In the genomic region with DNA sequence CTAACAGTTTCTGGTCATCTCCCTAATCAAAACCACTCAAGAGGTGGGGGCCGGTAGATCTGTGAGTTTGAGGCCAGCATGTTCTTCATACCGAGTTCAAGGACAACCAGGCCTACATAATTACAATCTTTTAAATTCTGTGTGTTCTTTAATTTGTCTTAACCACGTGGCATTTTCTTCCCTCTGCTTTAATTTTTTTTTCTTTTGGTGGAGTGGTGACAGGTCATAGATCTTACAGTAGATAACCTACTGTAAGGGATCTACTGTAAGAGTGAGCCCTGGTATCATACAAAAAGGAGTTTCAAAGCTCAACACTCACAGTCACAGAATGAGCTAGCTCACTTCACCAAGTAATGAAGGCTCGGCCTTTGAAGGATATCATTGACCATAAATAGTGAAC, we compare ENCODE assay signal across 26 mouse cellular contexts. TPM values are rescaled to one million over a fixed set of nuclear protein-coding genes. Genes with fewer than 3 reads are reported as not detected.
A peak's percentile ranks its signal among the peaks of the same experiment; 100 is the strongest.
DNase-seq lines count a peak whose midpoint lies in the region; ATAC-seq lines count a peak whose summit lies in the region.
"Had no signal": no experiment of that assay in that cellular context is flagged by ENCODE, and none has a peak within 500 bp of the region (broad histone marks: within the 10 kb centered on the region; RNA-seq: fewer than 3 reads in every experiment).

No protein-coding gene starts in this region.

- no peaks in the 10 kb centered on the region for H3K9me3 ChIP-seq in erythroblast, embryonic 14.5 days (ENCODE audit: control insufficient read depth, low read length)
- no peaks in the 10 kb centered on the region for H3K9me3 ChIP-seq in liver, embryonic 12.5 days (replicated peaks)
- H3K9me3 ChIP-seq in liver, embryonic 11.5 days (ENCODE audit: control insufficient read depth, low read length): no peaks in the 10 kb centered on the region
- H3K9me3 ChIP-seq: embryonic facial prominence, embryonic 12.5 days; hindbrain, embryonic 12.5 days; megakaryocyte, embryonic 14.5 days; midbrain, embryonic 12.5 days; neural tube, embryonic 13.5 days; stomach, embryonic 15.5 days had no signal

- peak overlapping the region; percentile 100 for H3K4me3 ChIP-seq in erythroblast, embryonic 14.5 days (replicated peaks)
- no peak overlapping the region for H3K4me3 ChIP-seq in liver, embryonic 12.5 days
- no peak overlapping the region for H3K4me3 ChIP-seq in liver, embryonic 11.5 days (ENCODE audit: low read depth, low read length)
- H3K4me3 ChIP-seq: embryonic facial prominence, embryonic 12.5 days; hindbrain, embryonic 12.5 days; midbrain, embryonic 12.5 days; myocyte; neural tube, embryonic 13.5 days; stomach, embryonic 15.5 days had no signal

- H3K4me2 ChIP-seq in liver, embryonic 12.5 days: peak overlapping the region; percentile 38
- H3K4me2 ChIP-seq in liver, embryonic 11.5 days: no peak overlapping the region
- H3K4me2 ChIP-seq: embryonic facial prominence, embryonic 12.5 days; hindbrain, embryonic 12.5 days; midbrain, embryonic 12.5 days; neural tube, embryonic 13.5 days; stomach, embryonic 15.5 days had no signal

- H3K36me3 ChIP-seq in erythroblast, embryonic 14.5 days (ENCODE audit: control insufficient read depth): peaks cover 79% of the 10 kb centered on the region
- 0 out of 2 replicates have a peak, but pooled peaks cover 7% of the 10 kb centered on the region for H3K36me3 ChIP-seq in liver, embryonic 12.5 days
- no peaks in the 10 kb centered on the region for H3K36me3 ChIP-seq in liver, embryonic 11.5 days (ENCODE audit: control insufficient read depth, insufficient read depth, low read length)
- H3K36me3 ChIP-seq: embryonic facial prominence, embryonic 12.5 days; hindbrain, embryonic 12.5 days; midbrain, embryonic 12.5 days; neural tube, embryonic 13.5 days; stomach, embryonic 15.5 days had no signal

- ATAC-seq in erythroblast, adult 5-6 weeks (replicated peaks; ENCODE audit: low FRiP score, poor library complexity, severe bottlenecking): no peak
- no peak for ATAC-seq in liver, embryonic 12.5 days
- no peak for ATAC-seq in liver, embryonic 11.5 days (replicated peaks; ENCODE audit: low FRiP score)
- no peak for ATAC-seq in megakaryocyte progenitor cell, adult 5-6 weeks (replicated peaks; ENCODE audit: poor library complexity)
- ATAC-seq: intestine, postnatal 0 days had no signal

- DNase-seq in liver, embryonic 11.5 days (ENCODE audit: low spot score): no peak
- peak; percentile 34 for DNase-seq in induced T-regulatory cell, adult 2 months (ENCODE audit: low read depth)
- peak; percentile 12 for DNase-seq in naive thymus-derived CD4-positive, alpha-beta T cell, adult 2 months (ENCODE audit: low read depth)
- no peak for DNase-seq in ovary, adult 18-20 months (ENCODE audit: low spot score)
- DNase-seq: adrenal gland, adult 2 months; cerebellum, adult 8-10 months; cerebellum, postnatal 36 days; forebrain, postnatal 0 days; gastrocnemius, postnatal 10 days; heart, postnatal 36 days; kidney, postnatal 14 days; layer of hippocampus, adult 9-11 months; lung, postnatal 36 days; right cerebral cortex, postnatal 14 days had no signal

- H3K4me1 ChIP-seq in erythroblast, embryonic 14.5 days (ENCODE audit: control insufficient read depth): peaks cover 75% of the 10 kb centered on the region
- peaks cover 74% of the 10 kb centered on the region for H3K4me1 ChIP-seq in liver, embryonic 12.5 days
- peaks cover 38% of the 10 kb centered on the region for H3K4me1 ChIP-seq in liver, embryonic 11.5 days (replicated peaks; ENCODE audit: control insufficient read depth, insufficient read depth, low read length)
- H3K4me1 ChIP-seq: embryonic facial prominence, embryonic 12.5 days had no signal

- no peak overlapping the region for H3K9ac ChIP-seq in liver, embryonic 12.5 days
- no peak overlapping the region for H3K9ac ChIP-seq in liver, embryonic 11.5 days (ENCODE audit: low read depth, low read length)
- H3K9ac ChIP-seq: embryonic facial prominence, embryonic 12.5 days; forebrain, postnatal 0 days; hindbrain, embryonic 12.5 days; midbrain, embryonic 12.5 days; neural tube, embryonic 13.5 days; stomach, embryonic 15.5 days had no signal

- 57% methylated on average over 4 of the region's 4 CpGs for WGBS in liver, embryonic 12.5 days (ENCODE audit: insufficient replicate concordance)
- 69% methylated on average over 4 of the region's 4 CpGs for WGBS in liver, embryonic 11.5 days

- peak overlapping the region; percentile 65 for H3K27ac ChIP-seq in liver, embryonic 12.5 days
- no peak overlapping the region for H3K27ac ChIP-seq in liver, embryonic 11.5 days (ENCODE audit: low read depth, low read length)
- H3K27ac ChIP-seq: embryonic facial prominence, embryonic 12.5 days; hindbrain, embryonic 12.5 days; midbrain, embryonic 12.5 days; neural tube, embryonic 13.5 days; stomach, embryonic 15.5 days had no signal

- no peaks in the 10 kb centered on the region for H3K27me3 ChIP-seq in erythroblast, embryonic 14.5 days (ENCODE audit: control insufficient read depth)
- H3K27me3 ChIP-seq in liver, embryonic 12.5 days (replicated peaks): no peaks in the 10 kb centered on the region
- no peaks in the 10 kb centered on the region for H3K27me3 ChIP-seq in liver, embryonic 11.5 days (replicated peaks; ENCODE audit: control insufficient read depth, insufficient read depth, low read length)
- H3K27me3 ChIP-seq: embryonic facial prominence, embryonic 12.5 days; hindbrain, embryonic 12.5 days; megakaryocyte, embryonic 14.5 days; stomach, embryonic 15.5 days had no signal

RNA-seq across cellular contexts. Expression of gene Slc16a1, which starts 4.6 kb away (rescaled TPM):
- 12.8 and 18.6 TPM in 2 replicates for polyA plus RNA-seq in erythroblast, embryonic 14.5 days (2012)
- total RNA-seq in erythroblast, adult 5-6 weeks (2015; ENCODE audit: low replicate concordance): 342 and 346 TPM in 2 replicates
- total RNA-seq in erythroblast, adult 5-6 weeks (2017; ENCODE audit: low replicate concordance): 603 and 703 TPM in 2 replicates
- 95.7 and 96.9 TPM in 2 replicates for polyA plus RNA-seq in liver, embryonic 12.5 days (2016; fragmentation: Nextera tagmentation; extraction: Ambion mirVana)
- polyA plus RNA-seq in liver, embryonic 11.5 days (2014; fragmentation: Nextera tagmentation; extraction: Ambion mirVana): 92.2 and 109 TPM in 2 replicates
- 59.7 and 60.3 TPM in 2 replicates for total RNA-seq in megakaryocyte progenitor cell, adult 5-6 weeks (2015)
- 92.8 and 104 TPM in 2 replicates for total RNA-seq in megakaryocyte progenitor cell, adult 5-6 weeks (2017)

Comparison
In these comparisons a context has a peak if more than half of its experiments do, and no peak if none do; other contexts are left out.
1. DNase-seq: peak in induced T-regulatory cell, adult 2 months (single experiment) and naive thymus-derived CD4-positive, alpha-beta T cell, adult 2 months (single experiment); none in liver, embryonic 11.5 days (single experiment) and ovary, adult 18-20 months (single experiment).